Comparison of ENCODE assay signal across 9 mouse cellular contexts in the genomic region with DNA sequence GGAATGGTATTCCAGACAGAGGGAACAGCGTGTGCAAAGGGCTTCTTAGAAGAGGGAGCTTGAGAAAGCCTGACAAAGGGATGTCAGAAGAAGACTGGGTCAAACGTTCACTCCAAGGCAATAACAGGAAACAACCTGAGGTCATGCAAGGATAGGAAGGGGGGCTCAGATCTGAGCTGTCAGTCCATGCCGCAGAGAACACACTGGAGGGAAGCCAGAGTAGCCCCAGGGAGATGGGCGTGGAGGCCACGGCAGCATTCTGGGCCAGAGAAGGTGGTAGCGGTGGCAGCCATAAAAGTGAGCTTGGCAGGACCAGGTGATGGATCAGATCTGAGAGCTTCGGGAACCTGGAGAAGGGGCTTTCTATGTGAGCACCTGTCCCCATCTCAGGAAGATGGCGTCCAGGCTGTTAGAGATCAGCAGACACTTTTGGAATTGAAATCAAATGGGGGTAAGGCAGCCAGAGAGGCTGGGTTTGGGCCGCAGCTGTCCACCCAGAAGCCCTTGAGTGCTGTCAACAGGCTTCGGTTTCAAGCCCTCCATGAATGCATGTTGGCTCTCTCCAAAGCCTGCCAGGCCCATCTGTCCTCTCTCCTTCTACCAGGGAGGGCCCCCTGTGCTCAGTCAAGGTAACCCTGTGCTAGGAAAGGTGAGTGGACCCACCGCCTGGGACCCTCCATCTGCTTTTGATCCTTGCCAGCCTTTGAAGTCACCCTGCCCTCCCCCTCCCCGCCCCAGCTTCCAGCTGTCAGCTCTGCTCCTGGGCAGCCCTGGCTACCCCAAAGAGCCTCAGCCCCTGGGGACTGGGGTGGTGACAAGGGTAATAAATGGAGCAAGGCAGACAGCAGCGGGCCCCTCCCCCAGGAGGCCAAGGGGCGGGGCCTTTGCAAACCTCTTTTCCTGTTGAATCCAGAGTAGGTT. TPM values are rescaled to one million over a fixed set of nuclear protein-coding genes. Genes with fewer than 3 reads are reported as not detected.
DNase-seq lines count a peak whose midpoint lies in the region; ATAC-seq lines count a peak whose summit lies in the region.
"Had no signal": no experiment of that assay in that cellular context is flagged by ENCODE, and none has a peak within 500 bp of the region (broad histone marks: within the 10 kb centered on the region; RNA-seq: fewer than 3 reads in every experiment).

No protein-coding gene starts in this region.

- H3K9ac ChIP-seq in lung, embryonic 15.5 days: no peak overlapping the region
- H3K9ac ChIP-seq in hindbrain, embryonic 15.5 days: no peak overlapping the region

- no peak overlapping the region for H3K4me3 ChIP-seq in lung, embryonic 15.5 days
- no peak overlapping the region for H3K4me3 ChIP-seq in hindbrain, embryonic 15.5 days

- WGBS in lung, embryonic 15.5 days: 16% methylated on average over 14 of the region's 14 CpGs
- WGBS in hindbrain, embryonic 15.5 days: 30% methylated on average over 14 of the region's 14 CpGs

- 0 out of 2 replicates have a peak overlapping the region, but pooled peaks have one; percentile 5 for H3K4me2 ChIP-seq in lung, embryonic 15.5 days
- no peak overlapping the region for H3K4me2 ChIP-seq in hindbrain, embryonic 15.5 days

- H3K4me1 ChIP-seq in lung, embryonic 15.5 days: peaks cover 26% of the 10 kb centered on the region
- H3K4me1 ChIP-seq in hindbrain, embryonic 15.5 days (replicated peaks): peaks cover 30% of the 10 kb centered on the region

- DNase-seq in lung, postnatal 25 days (ENCODE audit: low spot score): no peak
- peak; percentile 73 for DNase-seq in gastrocnemius, postnatal 10 days
- peak; percentile 53 for DNase-seq in liver
- peak; percentile 68 for DNase-seq in retina, embryonic 14.5 days (ENCODE audit: low spot score)
- DNase-seq in left cerebral cortex, adult 11 months (ENCODE audit: low spot score): no peak

- no peak overlapping the region for H3K27ac ChIP-seq in lung, embryonic 15.5 days
- no peak overlapping the region for H3K27ac ChIP-seq in hindbrain, embryonic 15.5 days (replicated peaks)

- ATAC-seq in lung, embryonic 15.5 days (ENCODE audit: borderline replicate concordance, extremely low read depth, low FRiP score, low TSS enrichment): 0 out of 2 replicates have a peak, but pooled peaks have one; percentile 32
- peak; percentile 44; the same call in 1 of the 2 replicates for ATAC-seq in hindbrain, embryonic 15.5 days (ENCODE audit: low FRiP score, low read depth)
- no peak for ATAC-seq in cerebellum, adult (ENCODE audit: insufficient number of reproducible peaks, low FRiP score, low TSS enrichment)

- no peaks in the 10 kb centered on the region for H3K27me3 ChIP-seq in lung, embryonic 15.5 days
- H3K27me3 ChIP-seq in hindbrain, embryonic 15.5 days: no peaks in the 10 kb centered on the region
- H3K27me3 ChIP-seq: Patski had no signal

- no peaks in the 10 kb centered on the region for H3K9me3 ChIP-seq in lung, embryonic 15.5 days
- no peaks in the 10 kb centered on the region for H3K9me3 ChIP-seq in hindbrain, embryonic 15.5 days

- no peaks in the 10 kb centered on the region for H3K36me3 ChIP-seq in lung, embryonic 15.5 days
- no peaks in the 10 kb centered on the region for H3K36me3 ChIP-seq in hindbrain, embryonic 15.5 days

RNA-seq across cellular contexts. Expression of gene Eya2, which starts 58.4 kb away (rescaled TPM):
- polyA plus RNA-seq in lung, embryonic 15.5 days (2015; fragmentation: Nextera tagmentation; extraction: Ambion mirVana): 2.2 and 3.2 TPM in 2 replicates
- total RNA-seq in gastrocnemius, postnatal 10 days (2021): 1 to 10 TPM; 4.9 to 5.4 TPM
- polyA plus RNA-seq in hindbrain, embryonic 15.5 days (2015; fragmentation: Nextera tagmentation; extraction: Ambion mirVana): 8.2 and 10.1 TPM in 2 replicates

Comparison
In these comparisons a context has a peak if more than half of its experiments do, and no peak if none do; other contexts are left out.
1. DNase-seq: peak in gastrocnemius, postnatal 10 days (single experiment), liver (single experiment) and retina, embryonic 14.5 days (single experiment); none in lung, postnatal 25 days (single experiment) and left cerebral cortex, adult 11 months (single experiment).